Mouse (Mus musculus) cortical plate, adult 2 months (tissue): Measurements from ENCODE around the gene Prdx3.

Experiments used
- CTCF ChIP-seq: fragments of 200-500 bp; IDR thresholded peaks from 2 replicates; pipeline ENCODE4 v1.5.1; 2011; ENCODE audit warnings: mild to moderate bottlenecking, control low read depth, low read length; ENCODE audit not compliant: insufficient read depth; ENCODE audit errors: extremely low read depth
- POLR2A ChIP-seq: fragments of 200-500 bp; IDR thresholded peaks from 2 replicates; pipeline ENCODE4 v1.6.1; 2011; ENCODE audit warnings: mild to moderate bottlenecking, low read length, control low read depth; ENCODE audit not compliant: insufficient read depth; ENCODE audit errors: extremely low read depth

DNA sequence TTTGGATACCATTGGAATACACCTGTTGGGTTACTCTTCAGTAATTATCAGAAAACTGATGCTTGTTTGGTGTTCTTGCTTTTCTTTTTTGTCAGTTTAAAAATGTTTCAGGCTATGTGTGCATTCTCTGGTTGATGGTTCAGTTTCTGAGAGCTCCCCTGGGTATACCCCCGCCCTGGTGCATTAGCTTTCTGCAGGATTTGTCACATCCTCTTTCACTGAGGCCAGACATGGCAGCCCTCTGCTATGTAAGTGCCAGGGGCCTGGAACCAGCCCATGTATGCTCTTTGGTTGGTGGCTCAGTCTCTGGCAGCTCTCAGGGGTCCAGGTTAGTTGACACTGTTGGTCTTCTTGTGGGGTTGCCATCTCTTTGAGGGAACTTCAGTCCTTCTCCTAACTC lies 29.6 kb upstream of the Prdx3 start:
- no peak for TF ChIP-seq POLR2A
- TF ChIP-seq CTCF, result no peak
